Mouse (Mus musculus) hindbrain, postnatal 0 days (tissue): Measurements from ENCODE around the gene Gpr160. TPM values are rescaled to one million over a fixed set of nuclear protein-coding genes. Genes with fewer than 3 reads are reported as not detected.
"Not testable (repeated sequence)": the region's sequence is repeated elsewhere in the genome, so short reads cannot be mapped to it uniquely, and the experiment has no call there.

Source experiments
- ATAC-seq: fragments of 200-750 bp; cut with Nextera tagmentation; 2 replicates; pipeline ENCODE4 v1.8.0; 2017; ENCODE audit warnings: mild to moderate bottlenecking, moderate TSS enrichment, moderate library complexity
- DNase-seq: peaks from one replicate; pipeline ENCODE4 v3.0.0-alpha.2; 2015; ENCODE audit warnings: low spot score
- H3K27ac ChIP-seq: fragments of 300-500 bp; sonication (generic); 2 replicates; pipeline ENCODE4 v1.5.1; 2014; ENCODE audit warnings: mild to moderate bottlenecking
- H3K27me3 ChIP-seq: fragments of 300-500 bp; sonication (generic); 2 replicates; pipeline ENCODE4 v1.6.1; 2014; ENCODE audit warnings: low read length, mixed read lengths; ENCODE audit not compliant: insufficient read depth
- H3K36me3 ChIP-seq: fragments of 300-500 bp; sonication (generic); 2 replicates; pipeline ENCODE4 v1.6.1; 2014; ENCODE audit warnings: low read length, mixed read lengths; ENCODE audit not compliant: insufficient read depth
- H3K4me1 ChIP-seq: fragments of 300-500 bp; sonication (generic); 2 replicates; pipeline ENCODE4 v1.6.1; 2014; ENCODE audit warnings: antibody characterized with exemption, low read length, mixed read lengths; ENCODE audit not compliant: insufficient read depth
- H3K4me2 ChIP-seq: fragments of 300-500 bp; sonication (generic); 2 replicates; pipeline ENCODE4 v1.6.1; 2014; ENCODE audit warnings: low read depth, mild to moderate bottlenecking, low read length, moderate library complexity, mixed read lengths
- H3K4me3 ChIP-seq: fragments of 300-500 bp; sonication (generic); 2 replicates; pipeline ENCODE4 v1.5.1; 2014; ENCODE audit warnings: low read length
- H3K9ac ChIP-seq: fragments of 300-500 bp; sonication (generic); replicated peaks from 2 replicates; pipeline ENCODE4 v1.6.1; 2014; ENCODE audit warnings: mild to moderate bottlenecking, low read length, moderate library complexity, mixed read lengths
- H3K9me3 ChIP-seq: fragments of 300-500 bp; sonication (generic); 2 replicates; pipeline ENCODE4 v1.6.1; 2016; ENCODE audit warnings: low read length, mixed read lengths
- CTCF ChIP-seq: IDR thresholded peaks from 2 replicates; pipeline ENCODE4 v1.5.1; 2016; ENCODE audit warnings: antibody characterized with exemption, control low read depth, low read depth
- WGBS: fragments of 180-500 bp; shearing (Covaris S2); extraction: QIAGEN DNeasy Blood & Tissue Kit; methylation state at CpG from one replicate; pipeline ENCODE4 v1.1.7; 2014; 5-methylcytosine and 5-hydroxymethylcytosine counted together
- polyA plus RNA-seq: library from polyadenylated mRNA; unstranded; fragments of >200 nt; fragmentation: Nextera tagmentation; extraction: Ambion mirVana; gene quantifications from 2 replicates; pipeline ENCODE4 v1.2.1, GENCODE M21; 2015
- total RNA-seq: library from RNA; depleted of rRNA; stranded (reverse); fragments of >200 nt; gene quantifications from 2 replicates; pipeline ENCODE4 v1.2.3, GENCODE M21; 2014

The Gpr160 gene
- total and polyA plus RNA-seq, 2 experiments from 2014 or later: 0.78 to 2.3 TPM

- 91% methylated on average over 3 of the region's 3 CpGs for WGBS
- DNase-seq: no peak
- no peaks in the 10 kb centered on the region for H3K9me3 ChIP-seq
- no peaks in the 10 kb centered on the region for H3K4me1 ChIP-seq
- no peak overlapping the region for H3K4me3 ChIP-seq
- no peaks in the 10 kb centered on the region for H3K27me3 ChIP-seq
- TF ChIP-seq CTCF: no peak
- no peak overlapping the region for H3K4me2 ChIP-seq
- no peak for ATAC-seq
- no peaks in the 10 kb centered on the region for H3K36me3 ChIP-seq
- H3K27ac ChIP-seq: no peak overlapping the region
- H3K9ac ChIP-seq: no peak overlapping the region
Measured at GRCm38 (mm10) chr3:30833254-30833653, 22.5 kb upstream of the Gpr160 start.

DNA sequence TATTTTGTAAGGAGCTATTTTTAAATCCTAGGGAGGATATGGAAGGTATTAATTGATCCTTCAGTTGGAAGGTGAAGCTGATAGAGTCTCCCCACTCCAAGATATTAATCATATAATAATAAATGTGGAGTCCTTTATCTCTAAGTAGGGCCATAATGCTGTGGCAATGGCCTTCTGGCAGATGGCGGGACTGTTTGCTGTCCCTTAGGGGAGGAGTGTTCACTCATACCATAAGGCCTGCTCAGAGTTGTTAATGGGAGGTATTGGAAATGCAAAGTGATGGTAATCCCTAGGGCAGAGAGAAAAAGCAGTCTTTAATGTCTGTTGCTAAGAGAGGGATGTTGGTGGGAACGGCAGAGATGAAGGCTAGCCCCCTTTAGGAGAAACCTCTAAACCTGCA lies 10.0 kb upstream of the Gpr160 start:
- Histone ChIP-seq H3K27ac (no peak overlapping the region), H3K4me2 (no peak overlapping the region), H3K4me3 (no peak overlapping the region), H3K36me3 (no peaks in the 10 kb centered on the region), H3K9me3 (no peaks in the 10 kb centered on the region), H3K27me3 (no peaks in the 10 kb centered on the region), H3K4me1 (no peaks in the 10 kb centered on the region), H3K9ac (no peak overlapping the region)
- ATAC-seq (no peak), DNase-seq (no peak)
- WGBS: 50% methylated on average over 2 of the region's 2 CpGs
- no peak for TF ChIP-seq CTCF

DNA sequence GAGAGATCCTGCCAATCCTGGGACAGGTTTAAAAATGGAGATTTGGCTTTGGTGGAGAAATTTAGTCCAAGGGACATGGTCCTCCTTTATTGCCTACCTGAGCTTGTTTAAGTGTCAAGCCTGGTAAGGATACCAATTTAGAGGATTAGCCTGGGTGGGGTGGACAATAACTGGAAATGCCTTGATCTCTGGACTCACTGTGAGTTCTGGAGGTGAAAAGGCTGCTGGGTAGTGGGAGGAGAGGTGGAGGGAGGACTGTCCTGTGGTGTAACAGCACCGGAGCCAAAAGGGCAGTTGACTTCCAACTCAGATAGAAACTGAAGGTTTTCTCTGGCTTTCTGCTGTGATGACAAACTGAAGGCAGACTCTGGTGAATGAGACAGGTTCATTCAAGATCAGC lies 8.3 kb upstream of the Gpr160 start:
- H3K27ac ChIP-seq: no peak overlapping the region

GRCm38 (mm10) chr3:30851422-30851821 lies 4.3 kb upstream of the Gpr160 start:
- DNase-seq (no peak), ATAC-seq (no peak)
- H3K27ac ChIP-seq: no peak overlapping the region

More for the DNA sequence above, 8.3 kb upstream of the Gpr160 start:
- no peak for TF ChIP-seq CTCF
- WGBS: 67% methylated on average over 1 of the region's 1 CpGs
- Histone ChIP-seq H3K27me3 (no peaks in the 10 kb centered on the region), H3K4me1 (no peaks in the 10 kb centered on the region), H3K9ac (no peak overlapping the region), H3K4me3 (no peak overlapping the region), H3K4me2 (no peak overlapping the region), H3K36me3 (no peaks in the 10 kb centered on the region), H3K9me3 (no peaks in the 10 kb centered on the region)
- ATAC-seq (no peak), DNase-seq (no peak)

GRCm38 (mm10) chr3:30853596-30853995 lies 2.2 kb upstream of the Gpr160 start:
- no peaks in the 10 kb centered on the region for H3K27me3 ChIP-seq
- H3K9ac ChIP-seq: no peak overlapping the region
- H3K4me2 ChIP-seq: no peak overlapping the region
- H3K4me1 ChIP-seq: no peaks in the 10 kb centered on the region
- no peaks in the 10 kb centered on the region for H3K36me3 ChIP-seq
- no peak for DNase-seq
- H3K4me3 ChIP-seq: no peak overlapping the region
- no peaks in the 10 kb centered on the region for H3K9me3 ChIP-seq
- WGBS: 91% methylated on average over 5 of the region's 5 CpGs
- ATAC-seq: no peak
- TF ChIP-seq CTCF: no peak
- no peak overlapping the region for H3K27ac ChIP-seq

More at GRCm38 (mm10) chr3:30851422-30851821, 4.3 kb upstream of the Gpr160 start:
- H3K9ac ChIP-seq: no peak overlapping the region
- H3K4me2 ChIP-seq: no peak overlapping the region
- H3K27me3 ChIP-seq: no peaks in the 10 kb centered on the region
- TF ChIP-seq CTCF: no peak
- H3K4me3 ChIP-seq: no peak overlapping the region
- 76% methylated on average over 6 of the region's 6 CpGs for WGBS
- no peaks in the 10 kb centered on the region for H3K4me1 ChIP-seq
- no peaks in the 10 kb centered on the region for H3K9me3 ChIP-seq
- no peaks in the 10 kb centered on the region for H3K36me3 ChIP-seq

DNA sequence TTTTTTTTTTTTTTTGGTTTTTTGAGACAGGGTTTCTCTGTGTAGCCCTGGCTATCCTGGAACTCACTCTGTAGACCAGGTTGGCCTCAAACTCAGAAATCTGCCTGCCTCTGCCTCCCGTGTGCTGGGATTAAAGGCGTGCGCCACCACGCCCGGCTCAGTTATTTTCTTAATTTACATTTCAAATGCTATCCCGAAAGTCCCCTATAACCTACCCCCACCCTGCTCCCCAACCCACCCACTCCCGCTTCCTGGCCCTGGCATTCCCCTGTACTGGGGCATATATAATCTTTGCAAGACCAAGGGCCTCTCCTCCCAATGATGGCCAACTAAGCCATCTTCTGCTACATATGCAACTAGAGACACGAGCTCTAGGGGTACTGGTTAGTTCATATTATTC lies 3.8 kb downstream of the Gpr160 start:
- H3K27ac ChIP-seq, H3K9me3 ChIP-seq, H3K9ac ChIP-seq, DNase-seq, H3K27me3 ChIP-seq, H3K36me3 ChIP-seq, H3K4me1 ChIP-seq, H3K4me3 ChIP-seq, H3K4me2 ChIP-seq, ATAC-seq: not testable (repeated sequence)
- WGBS: 92% methylated on average over 8 of the region's 8 CpGs

DNA sequence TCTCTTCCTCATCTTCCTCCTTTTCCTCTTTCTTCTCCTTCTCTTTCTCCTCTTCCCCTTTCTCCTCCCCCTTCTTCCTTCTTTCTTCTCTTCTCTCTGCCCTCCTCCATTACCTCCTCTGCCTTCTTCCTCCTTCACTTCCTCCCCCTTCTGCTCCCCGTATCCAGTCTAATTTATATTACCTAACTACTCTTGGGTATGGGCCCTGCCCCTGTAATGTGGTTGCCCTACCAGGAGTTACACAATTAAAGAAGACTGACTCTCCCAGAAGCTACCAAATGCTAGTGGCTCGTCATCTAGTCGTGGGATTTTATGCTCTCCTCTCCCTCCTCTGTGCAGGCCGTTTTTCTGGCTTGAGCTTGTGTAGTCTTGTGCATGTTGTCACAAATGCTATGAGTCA lies 5.0 kb downstream of the Gpr160 start:
- Histone ChIP-seq H3K9ac (no peak overlapping the region), H3K4me1 (no peaks in the 10 kb centered on the region), H3K27ac (no peak overlapping the region), H3K9me3 (no peaks in the 10 kb centered on the region), H3K4me2 (no peak overlapping the region), H3K27me3 (no peaks in the 10 kb centered on the region), H3K36me3 (no peaks in the 10 kb centered on the region), H3K4me3 (no peak overlapping the region)
- no peak for DNase-seq
- WGBS: 87% methylated on average over 4 of the region's 4 CpGs
- no peak for TF ChIP-seq CTCF
- no peak for ATAC-seq
